Mouse (Mus musculus): Measurements from ENCODE around the gene Acot3. TPM values are rescaled to one million over a fixed set of nuclear protein-coding genes. Genes with fewer than 3 reads are reported as not detected.

Gene Acot3
- total RNA-seq, 2 experiments from 2014 or later: not detected

DNA sequence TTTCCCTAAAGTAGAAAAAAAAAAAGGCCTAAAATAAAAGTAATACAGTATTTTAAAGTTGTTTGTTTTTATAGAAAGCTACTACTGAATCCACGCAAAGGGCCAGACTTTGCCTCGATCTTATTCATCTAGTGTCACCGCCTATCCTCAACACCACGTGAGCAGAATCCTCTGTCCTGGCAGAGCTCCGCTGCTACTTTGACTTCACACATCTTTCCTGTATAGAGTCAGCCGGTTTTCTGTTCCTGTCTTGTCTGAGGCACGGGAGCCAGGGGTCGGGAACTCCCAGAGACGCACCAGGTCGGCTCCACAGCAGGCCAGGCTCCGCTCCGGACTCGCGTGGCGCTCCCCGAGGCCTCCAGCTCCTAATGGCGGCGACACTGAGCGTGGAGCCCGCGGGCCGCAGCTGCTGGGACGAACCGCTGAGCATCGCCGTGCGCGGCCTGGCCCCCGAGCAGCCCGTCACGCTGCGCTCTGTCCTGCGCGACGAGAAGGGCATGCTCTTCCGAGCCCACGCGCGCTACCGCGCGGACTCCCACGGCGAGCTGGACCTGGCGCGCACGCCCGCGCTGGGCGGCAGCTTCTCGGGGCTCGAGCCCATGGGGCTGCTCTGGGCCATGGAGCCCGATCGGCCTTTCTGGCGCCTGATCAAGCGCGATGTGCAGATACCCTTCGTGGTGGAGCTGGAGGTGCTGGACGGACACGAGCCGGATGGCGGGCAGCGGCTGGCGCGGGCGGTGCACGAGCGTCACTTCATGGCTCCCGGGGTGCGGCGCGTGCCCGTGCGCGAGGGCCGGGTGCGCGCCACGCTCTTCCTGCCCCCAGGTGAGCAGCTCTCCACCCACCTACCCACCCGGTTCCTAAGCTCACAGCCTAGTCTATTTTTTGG lies 48.9 kb downstream of the Acot3 start, which contains the start of gene Acot6:
TSS of gene Acot6 (plus strand) at position 51 of the 889 bp plus-strand sequence.
- DNase-seq: peak; percentile 18

DNA sequence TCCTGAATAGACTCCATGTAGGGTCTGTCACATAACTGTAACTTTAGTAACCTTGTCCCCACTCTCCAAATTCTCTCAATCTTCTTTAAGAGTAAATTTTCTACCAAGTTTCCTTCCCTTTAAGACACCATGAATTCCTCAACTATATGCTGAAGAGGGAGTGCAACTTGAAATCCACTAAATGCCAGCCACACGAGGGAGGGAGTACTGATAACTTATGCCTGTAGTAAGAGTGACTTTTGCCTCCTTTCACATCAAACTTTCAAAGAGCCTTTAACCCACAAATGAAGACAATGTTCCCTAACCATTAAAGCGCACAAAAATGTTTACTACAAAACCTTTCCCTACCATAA lies 49.5 kb downstream of the Acot3 start:
- DNase-seq: no peak

DNA sequence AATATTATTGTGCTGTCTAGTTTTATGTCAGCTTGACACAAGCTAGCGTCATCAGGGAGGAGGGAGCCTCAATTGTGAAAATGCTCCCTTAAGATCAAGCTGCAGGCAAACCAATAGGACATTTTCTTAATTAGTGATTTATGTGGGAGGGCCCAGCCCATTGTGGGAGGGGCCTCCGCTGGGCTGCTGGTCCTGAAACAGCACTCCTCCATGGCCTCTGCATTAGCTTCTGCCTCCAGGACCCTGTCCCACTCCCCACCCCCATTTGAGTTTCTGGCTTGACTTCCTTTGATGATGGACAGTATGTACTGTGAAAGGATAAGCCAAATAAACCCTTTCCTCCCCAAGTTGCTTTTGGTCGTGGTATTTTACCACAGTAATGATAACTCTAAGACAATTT lies 55.1 kb downstream of the Acot3 start:
- DNase-seq: no peak

DNA sequence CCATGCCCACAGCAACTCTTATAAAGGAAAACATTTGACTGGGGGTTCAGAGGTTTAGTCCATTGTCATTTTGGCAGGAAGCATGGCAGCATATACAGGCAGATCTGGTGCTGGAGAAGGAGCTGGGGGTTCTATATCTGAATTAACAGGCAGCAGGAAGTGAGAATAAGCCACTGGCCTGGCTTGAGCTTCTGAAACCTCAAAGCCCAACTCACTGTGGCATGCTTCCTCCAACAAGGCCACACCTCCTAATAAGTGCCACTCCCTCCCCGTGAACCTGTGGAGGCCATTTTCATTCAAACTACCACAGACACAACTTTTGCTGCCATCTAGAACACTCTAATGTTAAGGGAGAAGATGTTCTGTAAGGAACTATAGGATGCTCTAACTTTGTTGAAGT lies 55.7 kb downstream of the Acot3 start:
- no peak for DNase-seq

DNA sequence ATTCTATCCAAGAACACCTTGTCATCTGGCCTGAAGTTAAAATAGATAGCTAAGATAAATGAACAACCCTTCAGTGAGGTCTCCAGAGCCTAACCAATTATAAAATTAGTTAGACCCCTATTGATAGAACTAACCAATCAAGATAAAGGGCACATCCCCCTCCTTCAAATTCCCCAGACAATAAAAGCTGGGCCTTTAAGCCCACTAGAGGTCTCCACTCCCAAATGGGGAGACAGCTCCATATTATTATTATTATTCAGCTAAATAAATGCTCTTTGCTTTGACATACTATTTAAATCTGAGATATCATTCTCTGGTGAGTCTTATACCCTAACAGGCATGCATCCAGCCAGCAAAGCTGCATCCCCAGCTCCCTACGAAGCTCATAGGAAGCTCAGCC lies 58.0 kb downstream of the Acot3 start:
- no peak for DNase-seq

Other genes with a start within 250 kb of the Acot3 start
- gene Numb, start 130.2 kb upstream of the Acot3 start, total RNA-seq (2021): 10 to 100 TPM; 14.3 to 14.9 TPM
- gene Riox1, start 101.5 kb upstream of the Acot3 start, total RNA-seq (2021): 1 to 10 TPM; 2.3 to 2.9 TPM
- gene Heatr4, start 67.3 kb upstream of the Acot3 start, total RNA-seq (2021): not detected
- 10 to 100 TPM; 12.6 to 13.9 TPM for gene Acot2, start 64.3 kb upstream of the Acot3 start, total RNA-seq (2021)
- 1 to 10 TPM in 1 of 2 experiments, under 1 TPM in 1; 0.83 to 4.1 TPM for gene Acot1, start 42.7 kb upstream of the Acot3 start, total RNA-seq (2021)
- gene Acot4, start 13.8 kb upstream of the Acot3 start, total RNA-seq (2021): under 1 TPM; 0.05 to 0.43 TPM
- not detected for gene Gm49366, start 13.2 kb upstream of the Acot3 start, total RNA-seq (2021)
- gene Acot5, start 17.2 kb downstream of the Acot3 start, total RNA-seq (2021): not detected
- 1 to 10 TPM; 1.5 to 1.6 TPM for gene Acot6, start 48.5 kb downstream of the Acot3 start, total RNA-seq (2021)
- 1 to 10 TPM; 6.9 to 7.2 TPM for gene Dnal1, start 62.2 kb downstream of the Acot3 start, total RNA-seq (2021)
- under 1 TPM; 0.10 to 0.24 TPM for gene Pnma1, start 96.3 kb downstream of the Acot3 start, total RNA-seq (2021)
- 1 to 10 TPM; 8.0 to 9.9 TPM for gene Elmsan1, start 166.7 kb downstream of the Acot3 start, total RNA-seq (2021)
- 10 to 100 TPM; 78.4 to 80.6 TPM for gene Ptgr2, start 233.1 kb downstream of the Acot3 start, total RNA-seq (2021)

All from gastrocnemius, postnatal 25 days (tissue).